9 mouse cellular contexts compared by ENCODE assay signal in genomic region chr9:94691311-94692087, GRCm38 (mm10). TPM values are rescaled to one million over a fixed set of nuclear protein-coding genes. Genes with fewer than 3 reads are reported as not detected.
DNase-seq lines count a peak whose midpoint lies in the region; ATAC-seq lines count a peak whose summit lies in the region.
"Had no signal": no experiment of that assay in that cellular context is flagged by ENCODE, and none has a peak within 500 bp of the region (broad histone marks: within the 10 kb centered on the region; RNA-seq: fewer than 3 reads in every experiment).

No protein-coding gene starts in this region.

- no peak overlapping the region for H3K9ac ChIP-seq in liver, embryonic 15.5 days

- no peaks in the 10 kb centered on the region for H3K36me3 ChIP-seq in liver, embryonic 15.5 days (replicated peaks)

- intact Hi-C loops in left cerebral cortex, postnatal 36 days (cut with DNase I) = no loop called here

- H3K4me2 ChIP-seq in liver, embryonic 15.5 days = no peak overlapping the region

- no peak overlapping the region for H3K4me3 ChIP-seq in liver, embryonic 15.5 days (replicated peaks)

- no peaks in the 10 kb centered on the region for H3K9me3 ChIP-seq in liver, embryonic 15.5 days (replicated peaks)

- WGBS in liver, embryonic 15.5 days (ENCODE audit: insufficient replicate concordance) = 15% methylated on average over 10 of the region's 10 CpGs

- peaks cover 48% of the 10 kb centered on the region for H3K4me1 ChIP-seq in liver, embryonic 15.5 days (replicated peaks)

- peak; percentile 21 for DNase-seq in embryo, embryonic 10.5 days (ENCODE audit: low spot score)
- DNase-seq in embryo, embryonic 10 days (ENCODE audit: low spot score) = no peak
- DNase-seq in spleen, postnatal 36 days (ENCODE audit: low spot score in 2 of 2) = peak; percentile 51 to 56
- no peak for DNase-seq in spleen, postnatal 14 days (ENCODE audit: low spot score in 2 of 2)
- DNase-seq in left cerebral cortex, postnatal 36 days (ENCODE audit: low spot score in 2 of 2) = no peak
- DNase-seq in adrenal gland, adult 2 months = no peak
- no peak for DNase-seq in layer of hippocampus, postnatal 14 days (ENCODE audit: low spot score in 2 of 2)

- ATAC-seq in liver, embryonic 15.5 days (ENCODE audit: insufficient read depth) = peak; percentile 27; the same call in 1 of the 2 replicates

- H3K27me3 ChIP-seq in liver, embryonic 15.5 days = no peaks in the 10 kb centered on the region
- H3K27me3 ChIP-seq: CH12.LX had no signal

- 0 out of 2 replicates have a peak overlapping the region, but pooled peaks have one; percentile 0 for H3K27ac ChIP-seq in liver, embryonic 15.5 days (replicated peaks)

RNA-seq across cellular contexts. Expression of gene Slc9a9, which starts 21.8 kb away (rescaled TPM):
- polyA plus RNA-seq in liver, embryonic 15.5 days (2015; fragmentation: Nextera tagmentation; extraction: Ambion mirVana) = 2.7 TPM in 2 replicates
- 10 to 100 TPM; 20.1 to 22.5 TPM for total RNA-seq in left cerebral cortex, postnatal 36 days (2021)
- 1 to 10 TPM; 2.4 to 3.0 TPM for total RNA-seq in adrenal gland, adult 2 months (2021)
- polyA plus RNA-seq in adrenal gland, adult 2 months (2012; rRNA removed) = 0.65 and 0.83 TPM in 2 replicates
- 10 to 100 TPM; 15.2 to 15.6 TPM for total RNA-seq in layer of hippocampus, postnatal 14 days (2021)
- total RNA-seq: CH12.LX had no signal

Comparison
In these comparisons a context has a peak if more than half of its experiments do, and no peak if none do; other contexts are left out.
1. DNase-seq: peak in embryo, embryonic 10.5 days (single experiment) and spleen, postnatal 36 days (2 of 2); none in embryo, embryonic 10 days (single experiment), spleen, postnatal 14 days (0 of 2), left cerebral cortex, postnatal 36 days (0 of 2), adrenal gland, adult 2 months (single experiment) and layer of hippocampus, postnatal 14 days (0 of 2).
2. RNA of gene Slc9a9, which starts 21.8 kb away (total RNA-seq): 20.1 to 22.5 TPM in left cerebral cortex, postnatal 36 days and 15.2 to 15.6 TPM in layer of hippocampus, postnatal 14 days; 2.4 to 3.0 TPM in adrenal gland, adult 2 months; every median in the first group is over 4 times any median in the second.